Mouse (Mus musculus): ENCODE measurements around the gene Zscan18. TPM values are rescaled to one million over a fixed set of nuclear protein-coding genes. Genes with fewer than 3 reads are reported as not detected.
"Not testable (repeated sequence)": the region's sequence is repeated elsewhere in the genome, so short reads cannot be mapped to it uniquely, and the experiment has no call there.

Gene Zscan18
- polyA plus RNA-seq (2016; fragmentation: Nextera tagmentation; extraction: Ambion mirVana) = 1.4 and 2.1 TPM in 2 replicates

DNA sequence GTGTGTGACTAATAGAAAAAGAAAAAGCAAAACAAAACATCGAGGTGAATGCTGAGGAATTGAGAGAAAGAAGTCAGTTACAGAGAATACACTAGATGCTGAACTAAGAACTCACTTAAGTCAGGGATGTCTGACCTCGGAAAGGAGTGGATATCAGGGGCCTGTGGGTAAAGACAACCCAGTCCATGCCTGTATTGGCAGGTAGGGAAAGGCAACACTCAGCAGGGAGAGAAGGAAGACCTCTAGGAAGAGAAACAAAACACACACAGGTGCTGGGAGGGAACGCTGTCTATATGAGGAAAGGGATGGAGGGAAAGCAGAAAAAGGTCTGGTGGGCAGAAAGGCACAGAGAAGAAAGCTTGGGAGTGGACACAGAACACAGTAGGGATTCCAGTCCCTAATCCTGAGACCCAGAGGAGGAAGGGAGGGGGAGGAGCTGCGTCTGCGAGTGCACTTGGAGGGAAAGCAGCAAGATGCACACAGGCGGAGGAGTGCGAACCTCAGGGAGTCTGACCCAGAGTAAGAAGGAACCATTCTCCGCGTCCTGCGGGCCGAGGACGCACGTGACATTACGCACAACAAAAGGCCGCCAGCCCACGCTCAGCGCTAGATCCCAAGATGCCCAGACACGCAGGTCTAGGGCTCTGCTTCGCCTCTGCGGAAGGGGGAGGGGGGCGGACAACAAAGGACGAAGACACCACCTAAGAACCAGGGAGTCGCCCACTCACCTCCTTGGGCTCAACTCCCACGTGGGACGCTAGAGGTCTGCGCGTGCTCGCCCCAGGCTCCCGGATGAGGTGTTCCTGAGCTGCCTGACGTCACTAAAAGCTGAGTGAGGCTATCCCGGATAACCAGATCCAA, at the start of gene Zscan18:
Gene Zscan18, minus strand, starts transcription at position 770 of the 861 bp plus-strand sequence.
- 4% methylated on average over 31 of the region's 31 CpGs for WGBS (ENCODE audit: insufficient replicate concordance)
- Histone ChIP-seq H3K27ac (no peak within 1 kb of the TSS), H3K4me1 (peaks cover 18% of the 10 kb centered on the region), H3K27me3 (replicated peaks) (no peaks in the 10 kb centered on the region), H3K4me2 (peak within 1 kb of the TSS; percentile 76), H3K9me3 (replicated peaks) (no peaks in the 10 kb centered on the region), H3K9ac (peak within 1 kb of the TSS; percentile 53), H3K4me3 (peak within 1 kb of the TSS; percentile 48), H3K36me3 (peaks cover 17% of the 10 kb centered on the region)
- ATAC-seq = peak; percentile 87

DNA sequence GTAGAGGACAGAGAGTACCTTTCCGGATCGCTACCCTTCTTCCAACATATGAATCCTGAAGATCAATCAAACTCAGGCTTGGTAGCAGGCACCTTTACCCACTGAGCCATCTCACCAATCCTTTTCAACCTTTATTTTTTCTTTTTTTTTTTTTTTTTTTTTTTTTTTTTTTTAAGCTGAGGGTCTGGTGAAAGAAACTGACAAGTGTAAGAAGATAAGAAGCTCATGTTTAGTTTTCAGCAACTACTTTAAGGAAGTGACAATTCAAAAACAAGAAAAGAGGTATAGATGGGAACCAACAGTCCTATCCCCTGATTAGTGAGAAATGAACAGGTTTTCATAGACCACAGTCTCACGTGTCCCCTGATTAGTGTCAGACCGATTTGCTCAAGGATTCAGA, 32.3 kb upstream of the Zscan18 start:
- peak overlapping the region; percentile 71 for H3K4me3 ChIP-seq
- H3K27me3 ChIP-seq (replicated peaks) = no peaks in the 10 kb centered on the region
- H3K36me3 ChIP-seq = peaks cover 46% of the 10 kb centered on the region
- peaks cover 19% of the 10 kb centered on the region for H3K4me1 ChIP-seq
- 77% methylated on average over 4 of the region's 4 CpGs for WGBS (ENCODE audit: insufficient replicate concordance)
- peaks cover 18% of the 10 kb centered on the region for H3K9me3 ChIP-seq (replicated peaks)
- peak overlapping the region; percentile 80 for H3K4me2 ChIP-seq
- ATAC-seq = no peak
- peak overlapping the region; percentile 79 for H3K9ac ChIP-seq
- H3K27ac ChIP-seq = no peak overlapping the region

DNA sequence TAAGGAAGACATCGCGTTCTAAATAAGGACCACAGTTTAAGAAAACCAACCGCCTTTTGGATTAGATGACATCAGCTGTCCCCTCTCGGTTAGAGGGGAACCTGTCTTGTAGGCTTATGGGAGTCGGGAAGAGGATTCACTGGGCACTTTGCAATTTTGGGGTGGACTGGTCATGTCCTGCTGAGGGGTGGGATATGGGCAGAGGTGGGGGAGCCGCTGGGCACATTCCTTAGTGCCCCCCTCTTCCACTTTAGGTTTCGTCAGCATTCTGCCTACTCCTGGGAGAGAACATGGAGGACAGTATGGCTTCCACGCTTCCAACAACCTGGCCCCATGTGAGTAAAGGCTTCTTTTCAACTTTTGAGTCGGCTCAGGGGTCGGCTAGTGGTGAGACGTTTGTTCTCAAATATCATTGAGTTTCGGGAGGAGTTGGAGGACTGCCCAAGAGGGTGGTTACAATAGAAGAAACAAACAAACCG, 31.8 kb upstream of the Zscan18 start:
- WGBS (ENCODE audit: insufficient replicate concordance) = 29% methylated on average over 13 of the region's 13 CpGs
- peaks cover 19% of the 10 kb centered on the region for H3K4me1 ChIP-seq
- H3K36me3 ChIP-seq = peaks cover 40% of the 10 kb centered on the region
- H3K9me3 ChIP-seq (replicated peaks) = peaks cover 16% of the 10 kb centered on the region
- peak overlapping the region; percentile 71 for H3K4me3 ChIP-seq
- peak overlapping the region; percentile 62 for H3K27ac ChIP-seq
- peak overlapping the region; percentile 79 for H3K9ac ChIP-seq
- no peaks in the 10 kb centered on the region for H3K27me3 ChIP-seq (replicated peaks)
- peak; percentile 38 for ATAC-seq
- H3K4me2 ChIP-seq = peak overlapping the region; percentile 80

DNA sequence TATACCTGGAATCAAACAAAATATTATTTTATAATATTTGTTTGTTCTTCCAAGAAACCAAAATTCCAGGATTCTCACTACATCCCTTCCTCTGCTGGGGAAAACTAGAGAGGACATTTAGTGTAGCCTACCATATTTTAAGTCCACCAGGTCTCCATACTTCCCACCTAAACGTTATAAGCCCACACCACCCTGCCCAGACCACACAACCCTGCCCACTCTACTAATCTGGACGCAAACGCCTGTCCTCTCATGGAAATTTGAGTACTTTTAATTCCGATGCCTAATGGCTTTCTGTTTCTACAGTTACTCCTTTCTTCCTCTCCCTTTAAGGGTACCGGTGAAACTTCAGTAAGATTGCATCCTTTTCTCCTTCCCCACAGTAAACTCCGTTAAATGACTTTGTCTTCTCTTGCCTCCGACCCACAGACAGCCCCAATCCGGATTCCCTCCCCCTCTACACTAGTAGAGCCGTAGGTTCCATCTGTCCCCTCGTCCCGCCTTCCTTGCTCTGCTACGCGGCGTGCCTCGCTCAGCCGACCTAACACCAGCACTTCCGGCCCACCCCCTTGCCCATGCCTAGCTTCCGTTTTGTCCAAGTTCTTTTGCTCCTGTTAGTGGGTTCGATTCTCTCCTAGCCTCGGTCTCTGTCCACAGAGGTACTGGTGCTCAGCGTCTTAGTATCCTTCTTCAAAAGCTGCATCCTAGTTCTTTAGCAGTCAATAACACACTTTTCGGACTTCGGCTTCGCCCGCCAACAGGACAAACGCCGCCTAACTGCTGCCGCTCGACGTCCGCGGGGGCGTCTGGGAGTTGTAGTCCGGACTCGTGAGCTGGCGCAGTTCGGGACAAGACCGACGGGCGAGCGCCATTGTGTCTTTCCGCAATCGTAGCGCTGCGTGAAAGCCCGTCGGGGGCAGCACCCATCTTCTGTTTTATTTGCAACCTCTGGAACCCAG, 31.0 kb upstream of the Zscan18 start, which contains the start of gene Zfp110:
Gene Zfp110, plus strand, starts transcription at position 600 of the 959 bp plus-strand sequence.
- Histone ChIP-seq H3K9me3 (replicated peaks) (peaks cover 9% of the 10 kb centered on the region; the same call in 1 of the 2 replicates), H3K4me2 (peak within 1 kb of the TSS; percentile 80), H3K27ac (peak within 1 kb of the TSS; percentile 62), H3K4me1 (peaks cover 19% of the 10 kb centered on the region), H3K9ac (peak within 1 kb of the TSS; percentile 79), H3K36me3 (peaks cover 34% of the 10 kb centered on the region), H3K4me3 (peak within 1 kb of the TSS; percentile 71), H3K27me3 (replicated peaks) (no peaks in the 10 kb centered on the region)
- ATAC-seq = peak; percentile 98
- WGBS (ENCODE audit: insufficient replicate concordance) = 2% methylated on average over 47 of the region's 47 CpGs

DNA sequence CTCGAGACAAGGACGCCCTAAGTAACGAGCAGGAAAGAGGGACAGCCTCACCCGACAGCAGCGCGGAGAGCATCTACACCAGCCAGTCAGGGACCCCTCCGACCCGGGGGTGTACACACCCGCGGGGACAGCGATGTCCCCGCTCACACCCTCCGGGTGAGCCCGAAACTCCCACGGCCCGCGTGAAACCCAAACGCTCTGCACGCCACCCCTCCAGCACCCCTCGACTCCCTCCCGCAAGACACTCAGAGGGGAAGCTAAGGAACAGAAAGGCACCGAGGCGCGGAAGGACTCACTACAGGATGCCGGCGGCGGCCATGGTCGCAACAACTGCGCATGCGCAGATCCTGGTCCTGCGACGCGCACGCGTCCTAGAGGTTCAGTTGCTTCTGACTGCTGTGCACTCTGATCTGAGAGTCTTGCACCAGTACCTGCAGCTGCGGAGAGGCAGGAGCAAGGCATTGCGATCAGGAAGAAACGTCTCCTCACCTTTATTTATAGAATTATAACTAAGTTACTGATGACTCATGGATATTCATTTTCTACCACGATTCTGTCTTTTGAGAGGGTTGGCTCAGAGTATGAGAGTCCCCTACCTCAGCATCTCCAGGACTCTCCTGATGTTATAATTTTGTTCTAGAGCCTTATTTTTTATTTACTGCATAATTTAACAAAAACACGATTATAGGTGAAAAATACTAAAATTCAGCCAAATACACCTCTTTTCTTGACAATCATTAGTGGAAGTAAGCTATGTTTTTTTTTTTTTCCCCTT, 15.3 kb upstream of the Zscan18 start, which contains the start of gene Zfp329:
Gene Zfp329, minus strand, starts transcription at position 338 of the 775 bp plus-strand sequence.
- Histone ChIP-seq H3K9me3 (replicated peaks) (peaks cover 8% of the 10 kb centered on the region), H3K36me3 (peaks cover 23% of the 10 kb centered on the region), H3K4me3 (peak within 1 kb of the TSS; percentile 74), H3K27me3 (replicated peaks) (peaks cover 5% of the 10 kb centered on the region; the same call in 1 of the 2 replicates), H3K4me1 (peaks cover 9% of the 10 kb centered on the region), H3K4me2 (peak within 1 kb of the TSS; percentile 75), H3K9ac (peak within 1 kb of the TSS; percentile 76), H3K27ac (peak within 1 kb of the TSS; percentile 38; the same call in 1 of the 2 replicates)
- under 1% methylated on average over 40 of the region's 40 CpGs for WGBS (ENCODE audit: insufficient replicate concordance)
- ATAC-seq = peak; percentile 97

DNA sequence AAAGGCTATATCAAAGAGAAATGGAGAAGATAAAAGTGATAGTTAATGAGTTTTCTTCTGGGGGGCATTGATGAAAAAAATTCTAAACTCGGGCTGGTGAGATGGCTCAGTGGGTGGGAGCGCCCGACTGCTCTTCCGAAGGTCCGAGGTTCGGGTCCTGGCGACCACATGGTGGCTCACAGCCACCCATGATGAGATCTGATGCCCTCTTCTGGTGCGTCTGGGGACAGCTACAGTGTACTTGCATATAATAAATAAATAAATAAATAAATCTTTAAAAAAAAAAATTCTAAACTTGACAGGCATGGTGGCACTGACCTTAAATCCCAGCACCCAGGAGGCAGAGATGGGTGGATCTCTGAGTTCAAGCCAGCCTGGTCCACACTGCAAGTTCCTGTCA, 12.1 kb upstream of the Zscan18 start:
- Histone ChIP-seq H3K27me3 (replicated peaks) (no peaks in the 10 kb centered on the region), H3K4me2 (no peak overlapping the region), H3K27ac (no peak overlapping the region), H3K36me3 (peaks cover 51% of the 10 kb centered on the region), H3K4me1 (peaks cover 9% of the 10 kb centered on the region), H3K9me3 (replicated peaks) (peaks cover 20% of the 10 kb centered on the region), H3K9ac (no peak overlapping the region), H3K4me3 (no peak overlapping the region)
- WGBS (ENCODE audit: insufficient replicate concordance) = 92% methylated on average over 8 of the region's 8 CpGs
- ATAC-seq = no peak

DNA sequence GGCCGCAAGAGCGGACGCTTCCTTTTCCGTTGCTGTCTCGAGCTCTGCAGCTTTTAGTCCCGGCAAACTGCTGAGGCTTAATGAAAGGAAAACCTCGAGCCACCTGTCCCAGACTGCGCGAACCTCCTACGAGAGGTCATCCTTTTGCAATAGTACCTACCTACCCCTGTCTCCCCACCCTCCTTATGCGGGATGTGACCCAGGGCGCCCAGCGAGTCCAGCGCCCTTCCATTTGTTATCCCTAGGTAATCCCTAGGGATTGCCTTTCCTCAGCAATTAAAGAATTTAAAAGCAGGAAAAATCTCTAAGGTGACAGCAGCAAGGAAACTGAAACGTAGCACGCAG, 264 bp upstream of the Zscan18 start:
- Histone ChIP-seq H3K27me3 (replicated peaks) (no peaks in the 10 kb centered on the region), H3K9me3 (replicated peaks) (no peaks in the 10 kb centered on the region), H3K4me1 (peaks cover 18% of the 10 kb centered on the region), H3K4me3 (peak overlapping the region; percentile 48), H3K4me2 (peak overlapping the region; percentile 76), H3K36me3 (peaks cover 23% of the 10 kb centered on the region), H3K27ac (no peak overlapping the region), H3K9ac (peak overlapping the region; percentile 53)
- no peak; the same call in 1 of the 2 replicates for ATAC-seq
- WGBS (ENCODE audit: insufficient replicate concordance) = 2% methylated on average over 16 of the region's 16 CpGs

DNA sequence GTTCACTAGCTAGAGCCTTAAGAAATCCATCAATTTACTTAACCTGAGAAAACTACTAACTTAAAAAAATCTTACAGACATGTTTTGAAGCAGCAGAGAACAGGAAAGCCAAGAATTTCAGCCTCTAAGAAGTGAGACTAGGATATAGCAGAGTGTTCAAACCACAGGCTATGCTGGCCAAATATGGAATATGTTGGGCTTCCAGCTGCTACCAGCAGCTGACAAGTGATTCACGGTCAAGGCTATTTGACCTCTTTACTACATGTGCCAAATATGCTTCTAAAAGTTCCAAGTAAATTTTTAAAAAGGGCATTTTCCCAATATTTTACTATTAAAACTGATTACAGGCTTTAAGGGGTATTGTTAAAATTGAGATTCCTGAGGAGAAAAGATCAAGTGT, 3.9 kb downstream of the Zscan18 start:
- Histone ChIP-seq H3K4me2 (no peak overlapping the region), H3K4me1 (peaks cover 18% of the 10 kb centered on the region), H3K4me3 (no peak overlapping the region), H3K27ac (no peak overlapping the region), H3K27me3 (replicated peaks) (no peaks in the 10 kb centered on the region), H3K36me3 (peaks cover 6% of the 10 kb centered on the region), H3K9ac (no peak overlapping the region), H3K9me3 (replicated peaks) (peaks cover 4% of the 10 kb centered on the region; the same call in 1 of the 2 replicates)
- WGBS (ENCODE audit: insufficient replicate concordance) = 89% methylated on average over 1 of the region's 1 CpGs
- no peak for ATAC-seq

DNA sequence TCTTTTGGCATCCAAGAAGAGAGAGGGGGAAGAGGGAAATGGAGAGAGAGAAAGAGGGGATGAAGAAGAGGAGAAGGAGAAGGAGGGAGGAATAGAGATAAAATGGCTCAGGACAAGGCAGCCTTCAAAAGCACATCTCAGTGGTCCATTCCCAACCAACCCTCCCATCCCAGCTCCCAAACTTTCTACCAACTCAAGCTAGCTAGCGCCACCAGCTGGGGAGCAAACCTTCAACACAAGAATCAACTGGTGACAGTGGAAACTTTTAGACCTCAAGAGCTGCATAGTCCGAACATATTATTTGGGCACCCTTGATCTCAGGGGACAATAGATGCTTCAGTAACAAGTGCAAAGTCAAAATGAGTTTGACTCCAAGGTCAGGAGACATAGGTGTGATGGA, 5.5 kb downstream of the Zscan18 start:
- H3K27me3 ChIP-seq (replicated peaks) = no peaks in the 10 kb centered on the region
- H3K36me3 ChIP-seq = peaks cover 6% of the 10 kb centered on the region
- no peak overlapping the region for H3K9ac ChIP-seq
- H3K4me3 ChIP-seq = no peak overlapping the region
- WGBS (ENCODE audit: insufficient replicate concordance) = 73% methylated on average over 2 of the region's 2 CpGs
- peaks cover 6% of the 10 kb centered on the region; the same call in 1 of the 2 replicates for H3K4me1 ChIP-seq
- no peak overlapping the region for H3K27ac ChIP-seq
- peaks cover 4% of the 10 kb centered on the region; the same call in 1 of the 2 replicates for H3K9me3 ChIP-seq (replicated peaks)
- no peak overlapping the region for H3K4me2 ChIP-seq
- no peak for ATAC-seq

DNA sequence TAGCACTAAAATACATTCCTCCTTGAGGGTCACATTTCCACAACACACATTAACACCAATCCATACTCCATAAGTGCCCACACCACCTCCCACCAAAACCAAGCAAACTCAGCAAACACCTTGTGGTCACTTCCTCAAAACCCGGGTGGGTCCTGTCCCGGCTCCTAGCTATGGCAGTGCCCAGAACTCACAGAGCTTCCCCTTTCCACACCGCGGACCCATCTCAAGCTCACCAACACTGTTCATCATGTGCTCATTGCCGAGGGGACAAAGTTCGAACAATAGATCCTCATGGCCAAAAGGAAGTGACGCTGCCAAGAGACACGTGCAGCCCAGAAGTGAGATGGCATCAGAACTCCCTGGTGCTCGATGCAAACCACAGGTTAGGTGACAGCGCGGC, 10.8 kb downstream of the Zscan18 start:
- not testable (repeated sequence) for ATAC-seq
- 56% methylated on average over 11 of the region's 11 CpGs for WGBS (ENCODE audit: insufficient replicate concordance)

DNA sequence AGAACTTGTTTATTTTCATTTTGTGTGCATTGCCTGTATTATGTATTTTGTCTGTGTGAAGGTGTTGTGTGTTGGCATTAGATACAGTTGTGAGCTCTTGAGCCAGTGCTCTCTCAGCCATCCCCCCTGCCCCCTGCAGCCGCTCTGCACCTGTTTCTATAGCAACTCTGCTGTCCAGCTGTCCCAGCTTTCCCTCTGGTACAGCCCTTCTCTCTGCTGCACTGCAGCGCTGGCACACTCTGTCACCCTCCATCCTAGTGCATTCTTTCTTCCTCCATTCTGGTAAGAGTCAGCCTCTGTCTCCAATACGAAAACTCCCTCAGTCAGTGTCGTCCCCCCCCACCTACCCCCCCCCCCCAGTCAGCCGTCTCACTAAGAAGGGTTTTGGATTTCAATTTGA, 15.4 kb downstream of the Zscan18 start:
- H3K4me1 ChIP-seq = no peaks in the 10 kb centered on the region
- WGBS (ENCODE audit: insufficient replicate concordance) = 28% methylated on average over 5 of the region's 5 CpGs
- no peaks in the 10 kb centered on the region for H3K27me3 ChIP-seq (replicated peaks)
- H3K36me3 ChIP-seq = no peaks in the 10 kb centered on the region
- no peak overlapping the region for H3K27ac ChIP-seq
- H3K4me2 ChIP-seq = no peak overlapping the region
- H3K9me3 ChIP-seq (replicated peaks) = no peaks in the 10 kb centered on the region
- no peak overlapping the region for H3K4me3 ChIP-seq
- no peak for ATAC-seq
- no peak overlapping the region for H3K9ac ChIP-seq

More for the DNA sequence above, 10.8 kb downstream of the Zscan18 start:
- not testable (repeated sequence) for H3K4me1 ChIP-seq; H3K9me3 ChIP-seq (replicated peaks); H3K4me2 ChIP-seq; H3K27ac ChIP-seq; H3K36me3 ChIP-seq; H3K27me3 ChIP-seq (replicated peaks); H3K4me3 ChIP-seq; H3K9ac ChIP-seq
